Mouse (Mus musculus): ENCODE measurements around the gene March2. TPM values are rescaled to one million over a fixed set of nuclear protein-coding genes. Genes with fewer than 3 reads are reported as not detected.

March2 gene
- polyA plus RNA-seq (2014; fragmentation: Nextera tagmentation; extraction: Ambion mirVana), result 30.0 and 32.7 TPM in 2 replicates

DNA sequence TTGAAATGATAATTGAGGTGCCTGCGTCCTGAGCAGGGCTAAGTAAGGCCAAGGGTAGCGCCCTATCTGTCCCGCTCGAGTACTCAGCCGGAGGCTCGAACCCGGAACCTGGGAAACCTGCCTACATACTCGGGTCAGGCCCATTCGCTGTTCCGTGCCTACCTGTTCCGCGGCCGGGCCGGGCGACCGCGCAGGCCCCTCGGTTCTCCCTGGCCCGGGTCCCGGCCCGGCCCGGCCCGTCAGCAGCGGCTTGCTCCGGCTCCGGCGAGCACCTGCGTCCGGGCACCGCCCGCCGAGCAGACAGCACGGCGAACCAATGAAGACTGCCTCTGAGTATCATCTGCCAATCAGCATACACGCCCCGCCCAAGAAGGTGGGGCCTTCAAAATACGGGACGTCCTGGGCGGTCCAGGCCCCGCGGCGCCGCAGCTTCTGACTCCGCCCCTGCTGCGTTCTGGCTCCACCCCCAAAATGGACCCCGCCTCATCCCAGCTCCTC is at the start of gene March2:
TSS of gene March2 (minus strand) at position 287 of the 498 bp plus-strand sequence.
- ATAC-seq (replicated peaks; ENCODE audit: insufficient number of reproducible peaks, low FRiP score, low TSS enrichment, low read depth), result peak; percentile 99
- H3K4me1 ChIP-seq (ENCODE audit: control insufficient read depth, insufficient read depth, low read length), result no peaks in the 10 kb centered on the region
- H3K4me2 ChIP-seq (ENCODE audit: low read depth, low read length), result peak within 1 kb of the TSS; percentile 62
- peak within 1 kb of the TSS; percentile 73 for H3K9ac ChIP-seq (replicated peaks; ENCODE audit: low read length)
- peak within 1 kb of the TSS; percentile 86 for H3K4me3 ChIP-seq (ENCODE audit: low read depth, low read length)
- no peaks in the 10 kb centered on the region for H3K36me3 ChIP-seq (replicated peaks; ENCODE audit: control insufficient read depth, insufficient read depth, low read depth, low read length)
- WGBS, result under 1% methylated on average over 39 of the region's 46 CpGs
- H3K27ac ChIP-seq (replicated peaks; ENCODE audit: low read depth, low read length), result no peak within 1 kb of the TSS
- no peaks in the 10 kb centered on the region for H3K27me3 ChIP-seq (ENCODE audit: control insufficient read depth, insufficient read depth, low read length)
- no peaks in the 10 kb centered on the region for H3K9me3 ChIP-seq (replicated peaks; ENCODE audit: control insufficient read depth, low read length)
- peak; percentile 97 for DNase-seq (ENCODE audit: low spot score)

DNA sequence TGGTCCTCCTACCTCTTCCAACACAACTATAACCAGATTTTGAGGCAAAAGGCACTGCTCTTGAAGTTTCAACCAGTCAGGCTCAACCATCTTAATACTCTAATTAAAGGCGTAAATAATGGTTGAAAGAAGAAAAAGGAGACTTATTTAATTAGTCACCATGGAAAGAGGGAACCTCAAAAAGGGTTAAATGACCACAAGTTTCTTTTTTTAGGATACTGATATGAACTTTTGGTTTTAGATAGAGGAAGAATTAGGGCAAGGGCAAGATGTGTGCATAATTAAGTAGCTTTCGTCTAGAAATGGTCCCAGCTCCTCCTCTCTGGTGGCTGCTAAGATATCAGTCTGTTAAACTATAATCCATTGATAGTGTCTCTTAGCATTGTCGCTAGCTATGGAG is 47.9 kb upstream of the March2 start:
- Histone ChIP-seq H3K36me3 (replicated peaks; ENCODE audit: control insufficient read depth, insufficient read depth, low read depth, low read length) (no peaks in the 10 kb centered on the region), H3K9me3 (replicated peaks; ENCODE audit: control insufficient read depth, low read length) (no peaks in the 10 kb centered on the region), H3K9ac (replicated peaks; ENCODE audit: low read length) (no peak overlapping the region), H3K27me3 (ENCODE audit: control insufficient read depth, insufficient read depth, low read length) (no peaks in the 10 kb centered on the region), H3K4me1 (ENCODE audit: control insufficient read depth, insufficient read depth, low read length) (no peaks in the 10 kb centered on the region), H3K27ac (replicated peaks; ENCODE audit: low read depth, low read length) (no peak overlapping the region), H3K4me3 (ENCODE audit: low read depth, low read length) (no peak overlapping the region), H3K4me2 (ENCODE audit: low read depth, low read length) (no peak overlapping the region)
- no peak for ATAC-seq (replicated peaks; ENCODE audit: insufficient number of reproducible peaks, low FRiP score, low TSS enrichment, low read depth)
- no peak for DNase-seq (ENCODE audit: low spot score)
- WGBS, result 82% methylated on average over 3 of the region's 3 CpGs

DNA sequence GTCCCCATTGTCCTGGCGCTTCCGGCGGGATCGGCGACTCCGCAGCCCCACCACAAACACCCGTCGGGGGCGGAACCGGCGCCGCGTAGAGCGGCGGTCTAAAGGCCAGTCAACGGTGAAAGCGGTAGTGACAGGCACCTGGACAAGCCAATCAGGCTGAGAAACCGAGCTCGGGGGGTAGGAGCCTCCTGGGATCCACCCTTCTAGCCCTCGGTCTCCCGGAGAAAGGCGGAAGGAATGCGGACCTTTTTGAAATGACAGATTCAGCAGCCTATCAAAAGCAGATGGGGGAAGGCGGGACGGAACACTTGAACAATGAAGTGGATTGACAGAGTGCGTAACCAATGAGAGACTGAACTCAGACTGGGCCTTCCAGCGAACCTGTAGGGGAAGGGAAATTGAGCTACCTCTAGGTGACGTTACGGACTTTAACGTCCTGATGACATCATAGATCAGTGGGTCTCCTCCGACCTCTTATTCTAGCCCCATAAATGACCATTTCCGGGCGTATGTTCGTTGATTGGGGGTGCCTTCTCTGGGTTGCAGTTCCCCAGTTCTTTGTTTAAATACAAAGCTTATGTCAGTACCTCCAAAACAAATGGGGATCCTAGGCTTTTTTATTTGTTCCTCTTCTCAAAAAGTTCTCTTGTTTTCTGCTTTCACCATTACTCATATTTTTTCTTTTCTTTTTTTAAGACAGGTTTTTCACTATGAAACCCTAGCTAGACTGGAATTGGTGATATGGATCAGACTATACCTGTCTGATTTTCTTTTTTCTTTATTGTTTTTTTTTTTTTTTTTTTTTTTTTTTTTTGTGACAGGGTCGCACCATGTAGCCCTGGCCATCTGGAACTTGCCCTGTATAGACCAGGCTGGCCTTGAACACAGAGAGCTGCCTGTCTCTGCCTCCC is 42.0 kb upstream of the March2 start, which contains the start of gene Rab11b:
TSS of gene Rab11b (minus strand) at position 276 of the 911 bp plus-strand sequence.
- DNase-seq (ENCODE audit: low spot score), result peak; percentile 100
- Histone ChIP-seq H3K27me3 (ENCODE audit: control insufficient read depth, insufficient read depth, low read length) (no peaks in the 10 kb centered on the region), H3K4me1 (ENCODE audit: control insufficient read depth, insufficient read depth, low read length) (no peaks in the 10 kb centered on the region; the same call in 1 of the 2 replicates), H3K4me3 (ENCODE audit: low read depth, low read length) (peak within 1 kb of the TSS; percentile 87), H3K36me3 (replicated peaks; ENCODE audit: control insufficient read depth, insufficient read depth, low read depth, low read length) (0 out of 2 replicates have a peak, but pooled peaks cover 2% of the 10 kb centered on the region), H3K27ac (replicated peaks; ENCODE audit: low read depth, low read length) (peak within 1 kb of the TSS; percentile 98), H3K9me3 (replicated peaks; ENCODE audit: control insufficient read depth, low read length) (no peaks in the 10 kb centered on the region), H3K9ac (replicated peaks; ENCODE audit: low read length) (peak within 1 kb of the TSS; percentile 94), H3K4me2 (ENCODE audit: low read depth, low read length) (peak within 1 kb of the TSS; percentile 64)
- peak; percentile 99 for ATAC-seq (replicated peaks; ENCODE audit: insufficient number of reproducible peaks, low FRiP score, low TSS enrichment, low read depth)
- WGBS, result 2% methylated on average over 35 of the region's 35 CpGs

DNA sequence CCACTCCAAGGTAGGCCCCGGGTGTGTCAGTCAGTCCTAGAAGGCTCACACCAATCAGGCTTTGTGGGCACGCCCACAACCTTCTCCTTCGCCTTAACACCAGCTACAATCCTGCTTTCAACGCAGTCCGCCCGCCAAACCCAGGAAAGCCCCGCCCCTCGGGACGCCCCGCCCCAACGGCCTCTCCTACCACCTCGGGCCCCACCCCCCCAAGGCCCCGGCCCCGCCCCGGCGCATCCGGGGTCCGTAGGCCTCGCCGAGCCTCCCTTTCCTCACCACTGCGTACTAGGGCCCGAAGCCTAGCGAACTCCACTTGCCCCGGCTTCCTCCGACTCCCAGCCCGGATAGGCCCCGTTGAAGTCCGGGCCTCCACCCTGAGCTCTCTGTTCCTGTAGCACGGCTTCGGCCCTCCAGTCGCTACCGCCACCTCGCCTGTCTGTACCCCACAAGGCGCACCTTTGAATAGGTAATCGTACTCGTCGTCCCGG is 41.3 kb upstream of the March2 start:
- WGBS, result 0% methylated on average over 29 of the region's 38 CpGs

DNA sequence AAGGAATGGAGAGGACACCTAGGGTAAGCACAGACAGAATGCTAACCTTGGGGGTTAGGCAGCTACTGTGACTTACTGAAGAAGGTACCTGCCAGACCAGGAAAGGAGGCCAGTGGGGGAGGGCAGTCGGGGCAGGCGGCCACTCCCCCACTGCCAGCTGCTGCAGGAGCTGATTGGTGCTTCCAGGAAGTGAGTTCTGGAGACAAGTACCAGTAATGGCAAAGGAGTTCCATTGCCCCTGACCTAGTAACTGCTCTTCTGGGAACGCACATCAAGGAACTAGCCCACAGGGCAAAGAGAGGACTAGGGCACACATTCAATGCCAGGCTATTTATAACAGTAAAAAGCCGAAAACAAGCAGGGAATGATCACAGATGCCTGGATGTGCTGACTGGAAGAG is 38.8 kb upstream of the March2 start:
- Histone ChIP-seq H3K9me3 (replicated peaks; ENCODE audit: control insufficient read depth, low read length) (no peaks in the 10 kb centered on the region), H3K27ac (replicated peaks; ENCODE audit: low read depth, low read length) (no peak overlapping the region), H3K4me3 (ENCODE audit: low read depth, low read length) (no peak overlapping the region), H3K36me3 (replicated peaks; ENCODE audit: control insufficient read depth, insufficient read depth, low read depth, low read length) (0 out of 2 replicates have a peak, but pooled peaks cover 2% of the 10 kb centered on the region), H3K27me3 (ENCODE audit: control insufficient read depth, insufficient read depth, low read length) (no peaks in the 10 kb centered on the region), H3K4me2 (ENCODE audit: low read depth, low read length) (no peak overlapping the region; the same call in 1 of the 2 replicates), H3K4me1 (ENCODE audit: control insufficient read depth, insufficient read depth, low read length) (no peaks in the 10 kb centered on the region; the same call in 1 of the 2 replicates), H3K9ac (replicated peaks; ENCODE audit: low read length) (no peak overlapping the region)
- WGBS, result 53% methylated on average over 4 of the region's 4 CpGs
- ATAC-seq (replicated peaks; ENCODE audit: insufficient number of reproducible peaks, low FRiP score, low TSS enrichment, low read depth) (no peak), DNase-seq (ENCODE audit: low spot score) (no peak)

More for the DNA sequence above, 41.3 kb upstream of the March2 start:
- Histone ChIP-seq H3K4me2 (ENCODE audit: low read depth, low read length) (peak overlapping the region; percentile 64), H3K27ac (replicated peaks; ENCODE audit: low read depth, low read length) (peak overlapping the region; percentile 98), H3K4me1 (ENCODE audit: control insufficient read depth, insufficient read depth, low read length) (no peaks in the 10 kb centered on the region; the same call in 1 of the 2 replicates), H3K9me3 (replicated peaks; ENCODE audit: control insufficient read depth, low read length) (no peaks in the 10 kb centered on the region), H3K36me3 (replicated peaks; ENCODE audit: control insufficient read depth, insufficient read depth, low read depth, low read length) (0 out of 2 replicates have a peak, but pooled peaks cover 2% of the 10 kb centered on the region), H3K27me3 (ENCODE audit: control insufficient read depth, insufficient read depth, low read length) (no peaks in the 10 kb centered on the region), H3K4me3 (ENCODE audit: low read depth, low read length) (peak overlapping the region; percentile 87), H3K9ac (replicated peaks; ENCODE audit: low read length) (peak overlapping the region; percentile 94)
- ATAC-seq (replicated peaks; ENCODE audit: insufficient number of reproducible peaks, low FRiP score, low TSS enrichment, low read depth), result peak; percentile 85
- peak; percentile 92 for DNase-seq (ENCODE audit: low spot score)

DNA sequence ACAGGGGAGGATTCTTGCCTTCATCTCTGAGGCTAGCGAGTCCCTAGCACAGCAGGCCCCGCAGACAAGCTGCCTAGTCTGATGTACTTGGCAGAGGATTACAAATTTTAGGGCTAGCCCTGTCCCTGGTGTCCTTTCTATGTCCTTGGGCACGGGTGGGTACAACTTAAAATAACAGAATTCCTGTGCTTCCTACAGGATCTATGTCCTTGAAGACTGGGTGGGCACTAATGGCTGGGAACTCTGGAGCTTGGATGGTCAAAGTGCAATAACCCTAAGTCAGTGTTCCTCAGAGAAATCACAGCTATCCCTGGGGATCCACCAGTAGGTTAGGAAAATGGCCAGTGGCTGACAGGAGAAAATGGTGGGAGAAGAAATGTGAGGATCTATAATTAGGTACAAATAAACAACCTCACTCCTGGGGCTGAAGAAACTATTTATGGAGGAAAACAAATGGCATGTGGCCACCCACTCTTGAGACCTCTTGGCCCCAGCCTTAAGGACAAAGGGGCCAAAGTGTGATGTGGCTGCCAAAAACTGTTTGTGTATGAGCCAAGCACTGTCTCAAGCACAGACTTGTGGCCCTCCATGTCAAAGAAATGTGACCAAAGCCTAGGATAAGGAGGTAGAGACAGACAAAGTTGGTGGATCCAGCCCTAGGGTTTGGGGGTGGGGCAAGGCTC is 37.8 kb upstream of the March2 start:
- no peaks in the 10 kb centered on the region for H3K9me3 ChIP-seq (replicated peaks; ENCODE audit: control insufficient read depth, low read length)
- no peak overlapping the region for H3K27ac ChIP-seq (replicated peaks; ENCODE audit: low read depth, low read length)
- 81% methylated on average over 3 of the region's 3 CpGs for WGBS
- ATAC-seq (replicated peaks; ENCODE audit: insufficient number of reproducible peaks, low FRiP score, low TSS enrichment, low read depth), result no peak
- 0 out of 2 replicates have a peak, but pooled peaks cover 2% of the 10 kb centered on the region for H3K36me3 ChIP-seq (replicated peaks; ENCODE audit: control insufficient read depth, insufficient read depth, low read depth, low read length)
- H3K4me3 ChIP-seq (ENCODE audit: low read depth, low read length), result no peak overlapping the region
- DNase-seq (ENCODE audit: low spot score), result no peak
- no peak overlapping the region for H3K9ac ChIP-seq (replicated peaks; ENCODE audit: low read length)
- no peaks in the 10 kb centered on the region for H3K27me3 ChIP-seq (ENCODE audit: control insufficient read depth, insufficient read depth, low read length)
- no peak overlapping the region for H3K4me2 ChIP-seq (ENCODE audit: low read depth, low read length)
- H3K4me1 ChIP-seq (ENCODE audit: control insufficient read depth, insufficient read depth, low read length), result no peaks in the 10 kb centered on the region; the same call in 1 of the 2 replicates

DNA sequence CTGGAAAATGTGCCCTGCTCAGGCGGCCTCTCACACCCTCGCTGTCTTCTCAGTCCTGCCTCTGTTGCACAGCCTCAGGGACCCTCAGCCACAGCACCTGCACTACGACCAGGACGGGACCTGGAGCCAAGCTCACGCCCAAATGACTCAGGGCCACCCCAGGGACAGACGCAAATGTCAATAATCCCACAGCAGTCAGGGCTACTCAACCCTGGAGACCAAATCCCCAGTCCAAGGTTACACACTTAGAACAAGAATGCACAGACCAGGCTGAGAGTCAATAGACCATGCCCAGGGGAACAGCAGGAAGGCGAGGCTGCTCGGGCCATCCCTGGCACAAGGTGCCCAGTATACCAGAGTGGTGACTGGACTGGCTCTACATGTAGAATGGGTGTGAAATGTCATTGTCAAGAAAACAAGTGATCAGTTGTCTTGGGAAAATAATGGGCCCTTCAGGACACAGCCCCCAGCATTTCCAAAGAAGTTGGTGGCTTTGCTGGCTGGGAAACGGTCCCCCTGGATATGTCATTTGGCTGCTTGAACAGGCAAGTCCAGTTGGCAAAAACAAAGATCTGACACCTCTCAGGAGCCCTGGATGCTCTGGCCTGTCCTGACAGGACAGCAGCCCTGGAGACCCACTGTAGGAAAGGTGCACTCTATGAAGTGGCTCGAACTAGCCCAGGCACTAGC is 37.1 kb upstream of the March2 start:
- 0 out of 2 replicates have a peak, but pooled peaks cover 2% of the 10 kb centered on the region for H3K36me3 ChIP-seq (replicated peaks; ENCODE audit: control insufficient read depth, insufficient read depth, low read depth, low read length)
- 87% methylated on average over 10 of the region's 10 CpGs for WGBS

More for the DNA sequence above, 37.1 kb upstream of the March2 start:
- Histone ChIP-seq H3K4me2 (ENCODE audit: low read depth, low read length) (no peak overlapping the region), H3K9ac (replicated peaks; ENCODE audit: low read length) (no peak overlapping the region), H3K4me3 (ENCODE audit: low read depth, low read length) (no peak overlapping the region), H3K4me1 (ENCODE audit: control insufficient read depth, insufficient read depth, low read length) (no peaks in the 10 kb centered on the region; the same call in 1 of the 2 replicates), H3K27me3 (ENCODE audit: control insufficient read depth, insufficient read depth, low read length) (no peaks in the 10 kb centered on the region), H3K9me3 (replicated peaks; ENCODE audit: control insufficient read depth, low read length) (no peaks in the 10 kb centered on the region), H3K27ac (replicated peaks; ENCODE audit: low read depth, low read length) (no peak overlapping the region)
- DNase-seq (ENCODE audit: low spot score) (no peak), ATAC-seq (replicated peaks; ENCODE audit: insufficient number of reproducible peaks, low FRiP score, low TSS enrichment, low read depth) (no peak)
